ENCODE assay signal across 20 mouse cellular contexts in the genomic region with DNA sequence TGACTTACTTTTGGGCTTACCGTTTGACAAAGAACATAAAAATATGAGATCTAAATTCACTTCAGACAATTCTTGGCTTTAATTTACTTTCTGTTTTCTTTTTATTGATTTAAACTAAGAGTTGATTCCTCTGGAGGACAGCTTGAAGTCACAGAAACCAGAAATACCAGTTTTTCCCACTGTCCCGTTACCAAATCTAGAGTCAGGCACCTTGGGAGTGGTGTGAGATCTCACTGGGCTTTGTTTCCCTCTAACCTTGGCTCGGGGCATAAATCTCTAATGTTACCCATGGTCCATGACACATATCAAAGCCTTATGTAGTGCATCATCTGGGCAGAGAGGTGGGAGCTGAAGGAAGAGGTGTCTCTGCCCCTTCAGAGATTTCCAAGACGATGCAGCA.
"Had no signal": no experiment of that assay in that cellular context is flagged by ENCODE, and none has a peak within 500 bp of the region (broad histone marks: within the 10 kb centered on the region; RNA-seq: fewer than 3 reads in every experiment).

No protein-coding gene starts in this region.

- H3K9ac ChIP-seq: liver, embryonic 14.5 days; lung, embryonic 15.5 days; midbrain, embryonic 12.5 days; neural tube, embryonic 13.5 days; neural tube, embryonic 15.5 days had no signal

- H3K9me3 ChIP-seq: lung, embryonic 15.5 days; midbrain, embryonic 10.5 days; midbrain, embryonic 12.5 days; neural tube, embryonic 13.5 days; neural tube, embryonic 15.5 days had no signal

- H3K27ac ChIP-seq: liver, embryonic 14.5 days; midbrain, embryonic 10.5 days; midbrain, embryonic 12.5 days; neural tube, embryonic 13.5 days; neural tube, embryonic 15.5 days had no signal

- H3K27me3 ChIP-seq: lung, embryonic 15.5 days; midbrain, embryonic 12.5 days; neural tube, embryonic 13.5 days; neural tube, embryonic 15.5 days had no signal

- H3K4me2 ChIP-seq: lung, embryonic 15.5 days; midbrain, embryonic 12.5 days; neural tube, embryonic 13.5 days; neural tube, embryonic 15.5 days had no signal

- DNase-seq: lung, adult 18-20 months; lung, postnatal 4 days; midbrain, embryonic 14.5 days; retina, postnatal 1 day; right cerebral cortex, adult 18-20 months; right cerebral cortex, postnatal 25 days; right cerebral cortex, postnatal 4 days; spleen, adult 18-20 months; thymus, adult 18-20 months; thymus, postnatal 14 days; thymus, postnatal 36 days had no signal

- ATAC-seq: lung, postnatal 0 days; midbrain, embryonic 16.5 days had no signal

- H3K4me3 ChIP-seq: lung, embryonic 15.5 days; midbrain, embryonic 10.5 days; midbrain, embryonic 12.5 days; myocyte; neural tube, embryonic 13.5 days; neural tube, embryonic 15.5 days had no signal

- H3K4me1 ChIP-seq: midbrain, embryonic 12.5 days; neural tube, embryonic 13.5 days; neural tube, embryonic 15.5 days had no signal

- H3K36me3 ChIP-seq: lung, embryonic 15.5 days; midbrain, embryonic 10.5 days; midbrain, embryonic 12.5 days; neural tube, embryonic 13.5 days; neural tube, embryonic 15.5 days had no signal
